7 mouse cellular contexts compared by ENCODE assay signal in genomic region chr5:66619195-66619594, GRCm38 (mm10). TPM values are rescaled to one million over a fixed set of nuclear protein-coding genes. Genes with fewer than 3 reads are reported as not detected.
DNase-seq lines count a peak whose midpoint lies in the region; ATAC-seq and TF ChIP-seq lines count a peak whose summit lies in the region.

No protein-coding gene starts in this region.

- H3K4me3 ChIP-seq in liver, adult 2 months (ENCODE audit: insufficient read depth, low read depth, low read length), result no peak overlapping the region
- H3K4me3 ChIP-seq in forebrain, embryonic 15.5 days, result peak overlapping the region; percentile 79; the same call in 1 of the 2 replicates
- H3K4me3 ChIP-seq in limb, embryonic 11.5 days (ENCODE audit: low read depth, low read length), result peak overlapping the region; percentile 76; the same call in 1 of the 2 replicates
- H3K4me3 ChIP-seq in neural tube, embryonic 15.5 days (replicated peaks), result peak overlapping the region; percentile 94

- ATAC-seq in forebrain, embryonic 15.5 days (replicated peaks), result no peak
- ATAC-seq in limb, embryonic 11.5 days (ENCODE audit: insufficient number of reproducible peaks, low FRiP score, low TSS enrichment, low read depth), result no peak
- no peak for ATAC-seq in neural tube, embryonic 15.5 days (ENCODE audit: low FRiP score)
- no peak for ATAC-seq in monocyte, adult 5-6 weeks (replicated peaks; ENCODE audit: insufficient number of reproducible peaks, low FRiP score, low TSS enrichment, poor library complexity, severe bottlenecking)

- no peak for TF ChIP-seq CTCF in liver, adult 2 months (IDR thresholded peaks at IDR 0.05; ENCODE audit: low read depth, low read length)

- no peak for TF ChIP-seq POLR2A in liver, adult 2 months (IDR thresholded peaks at IDR 0.05; ENCODE audit: extremely low read depth, insufficient read depth, low read length)

- DNase-seq in liver, adult 2 months (ENCODE audit: extremely low read depth, low read depth, low spot score), result peak; percentile 11
- DNase-seq in liver, result no peak
- DNase-seq in limb, embryonic 11.5 days (ENCODE audit: low spot score), result no peak
- no peak for DNase-seq in urinary bladder, postnatal 10 days (ENCODE audit: low spot score)

- peaks cover 15% of the 10 kb centered on the region for H3K4me1 ChIP-seq in liver, adult 2 months (ENCODE audit: control insufficient read depth, insufficient read depth, low read length)
- H3K4me1 ChIP-seq in forebrain, embryonic 15.5 days, result peaks cover 34% of the 10 kb centered on the region
- H3K4me1 ChIP-seq in limb, embryonic 11.5 days (ENCODE audit: control insufficient read depth, insufficient read depth, low read length), result peaks cover 17% of the 10 kb centered on the region
- peaks cover 47% of the 10 kb centered on the region for H3K4me1 ChIP-seq in neural tube, embryonic 15.5 days

- H3K9me3 ChIP-seq in forebrain, embryonic 15.5 days, result no peaks in the 10 kb centered on the region
- H3K9me3 ChIP-seq in limb, embryonic 11.5 days (ENCODE audit: control insufficient read depth, low read length), result no peaks in the 10 kb centered on the region
- H3K9me3 ChIP-seq in neural tube, embryonic 15.5 days (replicated peaks), result no peaks in the 10 kb centered on the region

- peak overlapping the region; percentile 84 for H3K4me2 ChIP-seq in forebrain, embryonic 15.5 days (replicated peaks)
- peak overlapping the region; percentile 74; the same call in 1 of the 2 replicates for H3K4me2 ChIP-seq in limb, embryonic 11.5 days (ENCODE audit: low read depth, severe bottlenecking)
- peak overlapping the region; percentile 71 for H3K4me2 ChIP-seq in neural tube, embryonic 15.5 days

- 0 out of 2 replicates have a peak overlapping the region, but pooled peaks have one; percentile 13 for H3K9ac ChIP-seq in liver, adult 2 months (ENCODE audit: low read depth, low read length)
- H3K9ac ChIP-seq in forebrain, embryonic 15.5 days (replicated peaks), result 0 out of 2 replicates have a peak overlapping the region, but pooled peaks have one; percentile 8
- no peak overlapping the region for H3K9ac ChIP-seq in limb, embryonic 11.5 days (ENCODE audit: low read length)
- H3K9ac ChIP-seq in neural tube, embryonic 15.5 days (replicated peaks), result no peak overlapping the region; the same call in 1 of the 2 replicates

- H3K36me3 ChIP-seq in liver, adult 2 months (ENCODE audit: control insufficient read depth, insufficient read depth, low read length), result no peaks in the 10 kb centered on the region
- no peaks in the 10 kb centered on the region for H3K36me3 ChIP-seq in forebrain, embryonic 15.5 days
- H3K36me3 ChIP-seq in limb, embryonic 11.5 days (ENCODE audit: control insufficient read depth, insufficient read depth, low read length), result no peaks in the 10 kb centered on the region
- no peaks in the 10 kb centered on the region for H3K36me3 ChIP-seq in neural tube, embryonic 15.5 days

- 46% methylated on average over 11 of the region's 11 CpGs for WGBS in liver, adult 2 months
- 31% methylated on average over 11 of the region's 11 CpGs for WGBS in forebrain, embryonic 15.5 days
- WGBS in limb, embryonic 11.5 days, result 32% methylated on average over 11 of the region's 11 CpGs
- WGBS in neural tube, embryonic 15.5 days, result 26% methylated on average over 11 of the region's 11 CpGs

- H3K79me2 ChIP-seq in liver, adult 2 months (ENCODE audit: control insufficient read depth, insufficient read depth, low read length), result peaks cover 4% of the 10 kb centered on the region; the same call in 1 of the 2 replicates

- no peaks in the 10 kb centered on the region for H3K27me3 ChIP-seq in liver, adult 2 months (ENCODE audit: control insufficient read depth, insufficient read depth, low read length)
- no peaks in the 10 kb centered on the region for H3K27me3 ChIP-seq in forebrain, embryonic 15.5 days
- no peaks in the 10 kb centered on the region for H3K27me3 ChIP-seq in limb, embryonic 11.5 days (ENCODE audit: control insufficient read depth, insufficient read depth, low read length)
- H3K27me3 ChIP-seq in neural tube, embryonic 15.5 days (replicated peaks), result no peaks in the 10 kb centered on the region

- H3K27ac ChIP-seq in liver, adult 2 months (replicated peaks; ENCODE audit: insufficient read depth, low read depth, low read length), result peak overlapping the region; percentile 17; the same call in 1 of the 2 replicates
- peak overlapping the region; percentile 98 for H3K27ac ChIP-seq in forebrain, embryonic 15.5 days (replicated peaks)
- no peak overlapping the region for H3K27ac ChIP-seq in limb, embryonic 11.5 days (replicated peaks; ENCODE audit: low read depth, low read length)
- peak overlapping the region; percentile 96 for H3K27ac ChIP-seq in neural tube, embryonic 15.5 days (replicated peaks)

RNA-seq across cellular contexts. Expression of gene Apbb2, which starts 0.6 kb away (rescaled TPM):
- total RNA-seq in liver, adult 2 months (2014; rRNA removed), result 5.3 and 7.0 TPM in 2 replicates
- polyA plus RNA-seq in liver, adult 2 months (2012; rRNA removed), result 1.4 and 3.2 TPM in 2 replicates
- polyA plus RNA-seq in forebrain, embryonic 15.5 days (2015; fragmentation: Nextera tagmentation; extraction: Ambion mirVana), result 85.6 and 85.8 TPM in 2 replicates
- 37.9 and 38.5 TPM in 2 replicates for polyA plus RNA-seq in limb, embryonic 11.5 days (2014; fragmentation: Nextera tagmentation; extraction: Ambion mirVana)
- polyA plus RNA-seq in neural tube, embryonic 15.5 days (2015; fragmentation: Nextera tagmentation; extraction: Ambion mirVana), result 98.8 and 118 TPM in 2 replicates
- 0.29 TPM in 1 of 3 replicates, not detected in the others for total RNA-seq in monocyte, adult 5-6 weeks (2017)

RNA-seq across cellular contexts. Expression of gene Uchl1, which starts 56.7 kb away (rescaled TPM):
- total RNA-seq in liver, adult 2 months (2014; rRNA removed), result 0.09 and 0.13 TPM in 2 replicates
- polyA plus RNA-seq in liver, adult 2 months (2012; rRNA removed), result not detected in 2 replicates
- 1,253 and 1,277 TPM in 2 replicates for polyA plus RNA-seq in forebrain, embryonic 15.5 days (2015; fragmentation: Nextera tagmentation; extraction: Ambion mirVana)
- 42.6 and 57.8 TPM in 2 replicates for polyA plus RNA-seq in limb, embryonic 11.5 days (2014; fragmentation: Nextera tagmentation; extraction: Ambion mirVana)
- 1,207 and 1,502 TPM in 2 replicates for polyA plus RNA-seq in neural tube, embryonic 15.5 days (2015; fragmentation: Nextera tagmentation; extraction: Ambion mirVana)
- total RNA-seq in monocyte, adult 5-6 weeks (2017), result not detected in 3 replicates

Comparison
In these comparisons a context has a peak if more than half of its experiments do, and no peak if none do; other contexts are left out.
1. H3K9ac ChIP-seq: peak in liver, adult 2 months (single experiment) and forebrain, embryonic 15.5 days (single experiment); none in limb, embryonic 11.5 days (single experiment) and neural tube, embryonic 15.5 days (single experiment).
2. RNA of gene Uchl1, which starts 56.7 kb away (polyA plus RNA-seq): 1,207 to 1,502 TPM in neural tube, embryonic 15.5 days, 1,253 to 1,277 TPM in forebrain, embryonic 15.5 days and 42.6 to 57.8 TPM in limb, embryonic 11.5 days; not detected in liver, adult 2 months; every median in the first group is over 10 times any median in the second.
3. Peak in every context shown above with its lines, with median percentiles within 50 percentile points of each other: H3K4me2 ChIP-seq.